Mouse (Mus musculus) olfactory bulb, adult 2 months (tissue): Measurements from ENCODE around the gene Aspg.

Experiments used
- CTCF ChIP-seq: fragments of 200-500 bp; IDR thresholded peaks from 2 replicates; pipeline ENCODE4 v1.5.1; 2012; ENCODE audit warnings: low read depth, mild to moderate bottlenecking, low read length, moderate library complexity; ENCODE audit not compliant: insufficient read depth
- POLR2A ChIP-seq: fragments of 200-500 bp; IDR thresholded peaks from 2 replicates; pipeline ENCODE4 v1.6.1; 2012; ENCODE audit warnings: mild to moderate bottlenecking, low read depth, low read length, moderate library complexity; ENCODE audit not compliant: insufficient read depth

DNA sequence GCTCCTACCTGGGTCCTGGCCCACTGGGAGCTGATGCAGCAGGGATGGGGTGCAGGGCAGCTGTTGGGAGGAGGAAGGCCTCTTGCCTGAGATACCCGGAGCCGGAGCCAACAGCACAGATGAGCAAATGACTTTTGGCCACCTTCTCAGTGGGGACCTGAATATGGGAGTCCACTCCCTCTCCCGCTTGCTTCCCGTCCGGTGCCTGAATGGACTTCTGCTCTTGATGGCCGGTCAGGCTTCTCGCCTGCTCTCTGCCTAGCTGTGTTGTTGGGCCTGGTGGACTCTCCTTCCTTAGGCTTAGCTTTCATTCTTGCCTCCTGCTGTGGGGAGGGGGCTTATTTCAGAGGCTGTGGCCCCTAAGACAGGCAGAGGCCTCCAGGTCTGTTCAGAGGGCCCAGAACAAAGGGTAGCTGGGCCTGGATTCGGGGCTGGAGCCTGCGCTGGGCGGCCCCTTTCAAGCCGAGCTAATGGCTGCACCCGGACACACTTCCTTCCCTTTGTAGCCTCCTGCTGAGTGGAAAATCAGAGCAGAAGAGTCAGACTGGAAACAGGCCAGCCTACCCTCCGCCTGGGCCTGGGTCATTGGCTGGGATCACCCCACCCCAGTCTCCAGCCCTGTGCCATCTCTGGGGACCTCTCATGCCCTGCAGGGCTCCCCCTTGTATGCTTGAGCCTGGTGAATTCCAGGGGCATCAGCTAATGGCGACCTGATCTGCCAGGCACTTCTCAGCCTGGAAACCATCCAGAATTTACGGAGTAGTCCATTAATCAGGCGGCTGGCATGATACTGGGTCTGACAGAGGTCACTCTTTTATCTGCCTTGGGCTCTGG lies 49.0 kb downstream of the Aspg start:
- no peak for TF ChIP-seq POLR2A
- no peak for TF ChIP-seq CTCF
